Mouse (Mus musculus) ES-E14 (cell line): ENCODE measurements at regions not wholly inside any gene's neighbourhood (a gene's known extent, or its start where the extent isn't known, plus 50 kb on each side); places are given as distances from the start of the nearest gene placed in this dataset.

Experiments used
- CHD2 ChIP-seq: IDR thresholded peaks from 2 replicates; pipeline ENCODE4 v1.6.1; 2014; ENCODE audit warnings: mild to moderate bottlenecking, low read depth, low read length, inconsistent platforms
- HCFC1 ChIP-seq: IDR thresholded peaks from 2 replicates; pipeline ENCODE4 v1.6.1; 2012; ENCODE audit warnings: low read length, inconsistent platforms, borderline replicate concordance; ENCODE audit not compliant: insufficient read depth
- ZC3H11A ChIP-seq: IDR thresholded peaks from 2 replicates; pipeline ENCODE4 v1.6.1; 2012; ENCODE audit warnings: low read depth, mild to moderate bottlenecking, inconsistent platforms, low read length, borderline replicate concordance

GRCm38 (mm10) chr8:86159074-86159783, 318.5 kb downstream of the Phkb start:
- TF ChIP-seq ZC3H11A (no peak), CHD2 (no peak), HCFC1 (no peak)
